Mouse (Mus musculus) frontal cortex, postnatal 36 days (tissue): Measurements from ENCODE around the gene Nr1d1.
A peak's percentile ranks its signal among the peaks of the same experiment; 100 is the strongest.

Experiments
- DNase-seq, 2 experiments: peaks; one replicate each; pipeline ENCODE4 v3.0.0; 2022; ENCODE audit warnings: low spot score in 2 of 2

Nr1d1 gene

DNA sequence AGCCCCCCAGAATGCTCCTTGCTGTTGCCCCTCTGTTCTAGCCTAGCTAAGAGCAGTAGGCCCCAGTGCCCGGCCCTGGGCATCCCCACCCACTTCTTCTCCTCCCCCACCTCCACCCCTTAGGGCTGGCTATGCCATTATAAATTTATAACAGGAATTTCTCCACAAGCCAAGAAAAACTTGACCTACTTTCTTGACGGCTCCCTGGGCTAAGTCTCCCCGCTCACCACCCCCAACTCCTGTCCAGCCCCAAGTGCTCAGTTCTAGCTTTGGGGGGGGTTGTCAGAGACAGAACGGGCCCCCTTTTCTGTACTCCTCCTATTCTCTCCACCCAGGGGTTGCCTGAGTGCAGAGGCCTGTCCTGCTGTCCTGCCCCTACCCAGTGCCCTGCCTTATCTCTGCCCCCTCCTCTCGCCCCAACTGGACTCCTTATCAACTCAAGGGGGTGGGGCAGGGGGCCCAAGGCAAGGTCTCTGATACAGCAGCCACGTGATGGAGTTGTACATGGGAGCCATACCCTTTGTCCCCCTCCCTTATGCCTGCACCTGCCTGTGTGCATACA is 23.8 kb downstream of the Nr1d1 start:
- no peak for DNase-seq

DNA sequence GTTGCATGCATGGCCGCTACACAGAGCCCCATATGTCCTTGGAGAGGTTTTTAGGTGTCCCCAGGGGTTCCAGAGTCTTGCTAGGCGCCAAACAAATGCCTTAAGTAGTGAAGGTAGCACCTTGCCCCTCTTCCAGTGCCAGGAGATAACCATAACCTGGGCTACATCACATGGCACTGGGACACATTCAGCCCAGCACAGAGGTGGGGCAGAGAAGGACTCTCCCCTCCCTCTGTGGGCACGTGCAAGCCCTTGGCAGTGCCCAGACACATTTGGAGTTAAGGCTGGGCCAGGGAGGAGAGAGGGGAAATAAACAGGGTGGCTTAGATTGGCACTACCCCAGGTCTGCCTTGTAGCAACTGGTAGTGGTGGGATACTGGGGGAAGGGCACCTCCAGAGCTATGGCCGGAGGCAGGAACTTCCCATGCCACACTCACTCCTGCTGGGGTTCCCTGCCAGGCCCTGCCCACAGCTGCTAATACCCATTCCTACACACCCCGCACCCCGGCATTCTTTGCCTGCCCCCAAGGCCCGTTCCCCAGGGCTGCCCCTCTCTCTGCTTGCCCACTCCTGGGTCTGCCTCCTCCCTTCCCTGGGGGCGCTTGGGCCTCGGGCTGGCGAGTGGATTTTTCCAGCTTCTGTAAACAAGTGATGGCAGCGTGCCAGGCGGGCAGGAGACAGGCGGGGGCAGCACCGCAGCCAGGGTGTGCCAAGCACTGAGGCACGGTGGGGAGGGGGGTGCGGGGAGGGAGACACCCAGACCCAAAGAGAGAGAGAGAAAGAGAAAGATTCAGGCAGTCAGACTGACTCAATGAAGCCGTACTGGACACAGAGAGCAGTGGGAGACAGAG is 24.6 kb downstream of the Nr1d1 start:
- peak; percentile 75 to 83 for DNase-seq

DNA sequence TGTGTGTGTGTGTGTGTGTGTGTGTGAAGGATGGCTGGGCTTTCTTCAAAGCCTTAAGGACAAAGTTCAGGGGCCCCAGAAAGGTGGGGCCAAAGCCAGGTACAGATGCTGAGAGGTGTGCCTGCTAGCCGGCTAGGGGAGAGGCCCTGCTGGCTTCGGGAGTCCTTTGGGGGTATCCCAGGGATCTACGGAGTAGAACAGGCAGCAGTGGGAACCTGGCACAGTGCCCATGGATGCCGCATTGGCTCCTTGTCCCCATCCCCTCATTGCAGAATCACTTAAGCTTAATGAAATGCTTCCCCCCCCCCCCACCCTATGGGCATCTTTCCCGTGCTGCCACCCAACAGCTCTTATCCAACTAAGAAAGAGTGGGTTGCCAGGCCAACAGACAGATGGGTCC is 25.4 kb downstream of the Nr1d1 start:
- DNase-seq = peak in 1 of 2 experiments; percentile 29

DNA sequence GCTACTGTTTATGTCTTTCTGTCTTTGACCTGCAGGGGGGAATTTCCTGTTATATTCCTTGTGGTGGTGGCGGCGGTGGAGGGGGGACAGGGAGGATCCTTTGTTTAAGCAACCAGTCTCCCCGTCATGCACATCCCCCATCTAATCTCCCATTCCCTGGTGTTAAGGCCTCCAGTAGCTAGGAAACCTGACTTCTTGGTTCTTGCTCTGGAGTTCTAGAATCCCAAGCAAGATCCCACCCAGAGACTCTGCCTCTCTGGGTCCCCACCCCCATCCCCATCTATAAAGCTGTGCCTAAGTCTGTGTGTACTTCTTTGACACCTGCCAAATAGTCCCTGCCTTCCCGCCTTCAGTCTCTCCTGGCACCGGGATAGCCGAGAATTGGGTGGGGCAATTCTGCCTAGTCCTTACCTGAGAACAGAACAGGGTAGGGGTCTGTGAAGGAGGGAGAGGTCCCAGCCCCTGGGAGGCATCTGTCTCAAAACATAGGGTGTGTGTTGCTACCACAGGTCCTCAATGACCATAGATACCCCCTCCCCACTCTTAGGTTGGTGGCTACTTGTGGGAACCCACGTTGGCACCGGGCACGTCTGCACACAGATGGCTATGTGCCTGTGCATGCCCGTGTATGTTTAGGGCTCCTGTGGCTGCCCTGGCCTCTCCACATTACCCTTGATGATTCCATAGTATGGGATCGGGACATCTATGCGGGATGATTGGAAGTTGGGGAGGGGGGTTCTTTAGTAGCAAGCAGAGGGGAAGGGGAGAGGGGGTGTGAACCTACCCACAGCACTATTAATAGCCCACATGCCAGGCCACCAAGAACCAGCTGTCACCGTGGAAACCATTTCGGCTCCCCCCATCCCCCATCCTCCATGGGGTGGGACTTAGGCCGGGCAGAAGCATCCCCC is 26.4 kb downstream of the Nr1d1 start:
- peak in 1 of 2 experiments; percentile 23 for DNase-seq

DNA sequence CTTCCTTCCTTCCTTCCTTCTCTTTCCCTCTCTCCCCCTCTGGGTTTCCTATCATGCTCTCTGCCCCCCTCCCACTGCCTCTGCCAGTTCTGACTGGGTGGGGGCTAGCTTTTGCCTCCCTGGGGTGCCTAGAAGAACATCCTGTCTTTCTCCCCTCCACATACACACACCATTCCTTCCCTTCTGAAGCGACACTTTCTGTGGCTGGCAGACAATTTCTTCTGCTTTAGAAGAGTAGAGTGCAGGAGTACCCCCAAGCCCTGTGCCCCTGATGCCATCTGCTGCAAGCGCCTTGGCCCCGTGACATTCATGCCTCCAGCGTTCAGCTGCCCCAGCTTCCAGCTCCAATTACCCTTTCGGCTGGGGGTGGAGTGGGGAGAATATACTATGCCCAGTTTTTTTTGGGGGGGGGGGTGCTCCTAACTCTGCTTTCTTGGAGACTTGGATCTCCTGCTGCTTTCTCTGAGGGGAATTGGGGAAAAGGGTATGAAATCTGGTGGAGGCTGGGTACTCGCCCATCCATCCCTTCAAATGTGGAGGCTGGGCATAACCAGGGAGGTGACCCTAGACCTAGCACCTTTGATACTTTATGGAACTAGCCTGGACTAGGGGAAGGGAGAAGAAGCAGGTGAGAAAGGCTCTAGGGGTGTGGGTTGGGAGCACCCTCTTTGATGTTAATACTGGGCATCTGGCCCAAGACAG is 27.2 kb downstream of the Nr1d1 start:
- DNase-seq = peak in 1 of 2 experiments; percentile 30

DNA sequence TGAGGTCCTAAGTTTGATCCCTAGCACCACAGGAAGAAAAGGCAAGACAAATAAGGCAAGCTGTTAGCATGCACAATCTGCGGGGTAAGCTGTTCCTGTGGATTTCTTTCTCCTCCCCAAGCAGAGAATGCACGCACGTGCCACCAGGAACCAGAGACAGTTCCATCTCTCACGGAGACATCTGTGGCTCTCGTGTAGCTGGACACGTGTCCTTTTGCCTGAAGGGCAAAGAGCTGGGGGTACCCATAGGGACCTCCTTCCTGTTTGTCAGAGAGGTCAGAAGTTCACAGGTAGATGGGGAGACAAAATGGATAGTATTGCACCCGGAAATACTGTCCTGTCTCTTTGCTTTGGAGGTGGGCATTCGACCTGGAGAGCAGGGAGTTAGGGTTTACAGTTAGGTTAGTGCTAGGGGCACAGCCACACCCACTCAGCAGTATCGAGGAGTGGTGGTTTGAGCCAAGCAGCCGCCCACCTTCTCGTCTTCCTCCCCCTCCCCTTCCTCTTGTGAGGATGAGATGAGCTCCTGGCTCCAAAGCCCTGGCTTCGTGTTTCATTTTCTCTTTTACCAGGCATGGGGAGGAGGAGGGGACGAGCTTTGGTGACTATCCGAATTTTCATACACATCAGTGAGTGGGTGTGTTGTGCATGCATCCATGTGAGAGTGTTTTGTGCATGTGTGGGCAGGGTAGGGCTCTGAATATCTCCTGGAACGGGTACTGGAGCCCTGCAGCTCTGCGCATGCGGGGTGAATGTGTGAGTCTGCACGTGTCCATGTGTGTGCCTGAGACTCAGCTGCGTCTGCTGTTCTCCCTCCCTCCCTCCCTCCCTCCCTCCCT is 28.1 kb downstream of the Nr1d1 start:
- peak; percentile 92 to 96 for DNase-seq

DNA sequence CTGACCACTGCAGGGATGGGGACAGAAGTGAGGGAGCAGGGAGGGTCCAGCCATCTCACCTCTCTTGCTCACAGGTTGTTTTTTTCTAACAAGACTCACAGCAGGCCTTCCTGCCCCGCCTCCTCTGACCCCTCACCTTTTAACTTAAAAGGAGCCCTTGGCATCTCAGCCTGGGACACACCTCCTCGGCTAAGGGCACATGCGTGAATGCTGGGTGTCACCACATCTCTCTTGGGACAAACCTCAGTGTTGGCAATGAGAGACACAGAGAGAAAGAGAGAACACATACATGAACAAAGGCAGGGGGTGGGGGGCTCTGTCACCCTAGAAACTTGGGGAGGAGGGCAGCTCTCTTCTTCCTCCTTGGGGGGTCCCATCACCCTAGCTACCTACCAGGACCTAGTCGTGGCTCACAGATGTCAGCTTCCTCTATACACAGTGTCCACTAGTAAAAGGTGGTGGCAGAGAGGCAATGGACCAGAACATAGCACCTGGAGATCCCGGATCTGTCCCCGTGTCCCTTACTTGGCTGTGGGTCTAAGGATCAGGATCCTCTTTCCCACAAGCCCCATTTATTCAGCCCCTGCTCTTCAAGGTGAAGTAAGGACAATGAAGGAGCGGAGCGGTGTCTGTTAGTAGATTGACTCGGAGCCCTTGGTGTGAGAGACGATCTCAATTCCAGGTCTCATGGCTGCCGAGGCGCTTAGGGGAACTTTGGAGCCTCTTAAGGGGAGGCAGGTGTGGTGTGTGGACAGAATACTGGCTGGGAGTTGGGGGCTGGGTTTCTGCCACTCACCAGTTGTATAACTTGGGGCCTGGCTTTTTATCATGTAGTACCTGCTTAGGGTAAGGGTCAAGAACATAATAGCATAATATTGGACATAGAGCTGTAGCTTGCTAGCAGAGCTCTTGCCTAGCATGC is 28.9 kb downstream of the Nr1d1 start:
- no peak for DNase-seq

DNA sequence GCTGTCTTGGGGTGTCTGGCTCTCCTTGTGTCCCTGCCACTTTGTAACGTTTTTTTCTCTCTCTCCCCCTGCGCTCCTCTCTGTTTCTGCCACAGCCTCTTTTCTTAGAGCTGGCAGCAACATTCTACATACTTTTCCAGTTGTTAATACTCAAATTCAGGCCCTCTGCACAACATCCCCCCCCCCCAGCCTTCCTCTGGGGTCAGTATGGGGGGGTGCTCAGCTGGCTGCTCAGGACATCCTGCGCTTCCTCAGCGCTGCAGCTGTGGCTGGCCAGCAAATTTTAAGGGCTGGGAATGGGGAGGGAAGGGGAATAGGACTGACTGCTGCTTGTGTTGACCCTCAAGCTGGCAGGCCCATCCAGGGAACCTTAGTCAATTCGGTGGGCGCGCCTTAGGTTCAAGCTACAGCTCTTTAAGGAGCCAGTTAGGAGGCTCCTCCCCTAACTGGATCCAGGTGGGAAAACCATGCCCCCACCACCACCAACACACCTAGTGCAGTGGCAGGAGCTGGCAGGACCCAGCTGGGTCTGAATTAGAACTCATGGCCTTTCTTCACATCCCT is 30.6 kb downstream of the Nr1d1 start:
- no peak for DNase-seq

DNA sequence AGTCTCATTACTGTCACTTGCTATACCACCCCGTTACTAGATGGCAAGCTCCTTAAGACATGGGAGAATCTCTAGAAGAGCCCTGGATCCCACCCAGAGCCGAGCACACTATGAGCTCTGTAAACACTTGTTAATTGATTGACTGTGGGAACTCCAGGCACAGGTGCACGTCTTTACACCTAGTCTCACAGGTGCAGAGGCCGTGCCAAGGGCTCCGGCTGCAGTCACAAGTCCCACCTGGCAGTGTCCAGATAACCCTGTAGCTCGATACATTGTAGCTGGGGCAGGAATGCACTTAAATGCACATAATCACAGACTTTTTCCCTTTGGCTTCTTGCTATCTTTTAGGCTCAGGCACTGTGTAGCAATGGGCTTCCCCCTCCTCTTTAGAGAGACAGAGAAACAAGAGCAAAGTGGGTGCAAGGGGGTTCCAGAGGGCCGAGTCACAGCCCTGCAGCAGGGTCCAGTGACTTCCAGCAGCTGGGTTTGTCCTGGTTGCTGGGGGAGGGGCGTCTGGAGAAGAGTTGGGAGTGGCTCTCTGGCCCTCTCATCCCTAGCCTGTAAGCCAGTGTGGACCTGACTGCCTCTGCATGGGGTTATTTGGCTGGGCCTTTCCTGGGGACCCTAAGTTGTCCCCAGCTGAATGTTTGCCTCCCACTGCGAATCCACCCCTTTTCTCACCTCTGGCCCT is 31.3 kb downstream of the Nr1d1 start:
- DNase-seq = no peak

DNA sequence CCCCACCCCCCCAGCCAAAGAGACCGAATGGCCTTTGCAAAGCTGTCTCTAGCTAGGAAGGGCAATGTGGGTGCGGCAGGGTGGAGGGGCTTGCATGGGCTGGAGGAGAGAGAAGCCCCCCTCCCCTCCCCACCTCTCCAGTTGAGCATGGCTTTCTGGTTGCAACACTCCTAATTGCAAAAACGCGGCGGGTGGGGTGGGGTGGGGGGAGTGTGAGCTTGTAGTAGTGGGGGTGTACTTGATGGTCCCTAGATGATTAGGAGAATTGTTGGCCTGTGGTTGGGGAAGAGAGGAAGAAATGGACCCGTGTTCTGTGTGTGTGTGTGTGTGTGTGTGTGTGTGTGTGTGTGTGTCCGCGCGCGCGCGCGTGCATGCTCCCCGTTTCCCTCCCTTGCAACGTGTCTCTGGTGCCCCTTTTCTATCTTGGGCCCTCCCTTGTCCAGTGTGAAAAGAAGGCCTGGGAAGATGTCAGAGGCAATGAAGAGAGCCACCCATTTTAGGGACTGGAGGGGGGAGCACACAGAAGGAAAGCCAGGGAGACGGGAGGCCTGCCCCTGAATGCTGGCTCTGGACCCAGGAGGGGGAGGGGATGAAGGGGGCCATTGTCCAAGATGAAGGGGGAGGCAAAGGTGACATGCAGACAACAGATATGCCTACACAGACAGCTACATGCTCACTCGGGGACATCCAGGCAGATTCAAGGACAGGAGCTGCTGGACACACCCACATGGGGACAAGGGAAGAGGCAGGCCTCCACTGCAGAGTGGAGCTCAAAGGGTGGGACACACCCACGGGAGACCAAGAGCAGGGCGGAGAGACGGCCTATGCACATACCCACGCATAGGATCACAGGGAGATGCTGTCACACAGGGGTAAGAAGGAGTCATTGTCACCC is 32.5 kb downstream of the Nr1d1 start:
- DNase-seq = no peak

DNA sequence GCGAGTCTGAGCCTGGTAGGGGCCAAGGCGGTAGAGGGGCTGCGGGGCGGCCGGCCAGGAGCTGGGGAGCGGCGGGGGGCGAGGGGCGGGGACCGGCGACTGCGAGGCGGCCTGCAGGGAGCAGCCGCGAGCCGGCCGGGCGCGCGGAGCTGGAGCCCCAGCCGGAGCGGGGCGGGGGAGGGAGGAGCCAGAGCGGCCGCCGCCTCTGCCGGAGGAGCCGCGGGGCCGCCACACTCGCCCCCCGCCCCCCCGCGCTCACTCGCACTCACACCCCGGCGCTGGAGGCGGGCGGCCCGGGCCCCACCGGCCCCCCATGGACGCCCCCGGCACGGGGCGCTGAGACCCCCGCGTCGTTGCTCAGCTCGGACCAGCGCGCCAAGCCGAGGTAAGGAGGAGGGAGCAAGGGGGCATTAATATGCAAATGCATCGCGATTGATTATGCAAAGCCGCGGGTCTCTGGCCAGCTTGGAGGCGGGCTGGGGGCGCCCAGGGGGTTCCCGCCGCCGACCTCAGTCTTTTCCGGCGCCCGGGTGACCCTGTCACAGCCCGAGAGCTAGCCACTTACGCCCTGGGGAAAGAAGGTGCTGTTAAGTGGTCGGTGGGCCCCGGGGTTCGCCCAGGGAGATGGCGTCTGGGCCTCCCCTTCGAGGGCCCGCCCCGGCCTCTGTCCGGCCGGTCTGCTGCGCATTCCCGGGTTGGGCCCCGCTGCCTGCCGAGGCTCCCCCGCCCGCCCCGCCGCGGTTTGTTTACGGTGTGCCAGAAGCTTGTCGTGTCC is 33.3 kb downstream of the Nr1d1 start:
- DNase-seq = peak in 1 of 2 experiments; percentile 60

DNA sequence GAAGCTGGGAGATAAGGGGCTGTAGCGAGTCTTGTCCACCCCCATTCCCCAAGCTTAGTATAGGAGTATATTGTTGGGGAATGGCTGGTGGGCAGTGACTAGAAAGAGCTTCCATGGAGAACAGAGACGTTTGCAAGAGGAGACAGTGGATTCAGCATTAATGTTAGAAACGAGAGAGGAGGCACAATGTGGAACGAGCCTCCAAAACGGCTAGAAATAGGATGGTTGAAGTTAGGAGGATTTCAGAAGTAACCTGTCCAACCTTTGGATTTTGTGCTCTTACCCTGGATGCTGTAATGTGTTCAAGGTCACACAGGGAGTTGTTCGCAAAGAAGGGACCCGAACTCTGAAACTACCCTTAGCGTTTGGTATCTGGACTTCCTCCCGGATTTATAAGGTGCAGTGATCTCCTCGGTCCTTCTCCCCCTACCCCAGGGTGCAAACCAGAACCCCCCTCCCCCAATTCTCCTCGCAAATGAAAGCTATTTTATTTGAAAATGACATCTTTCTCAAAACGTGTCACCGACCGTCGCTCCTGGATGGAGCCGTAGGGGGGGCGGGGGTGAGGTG is 34.0 kb downstream of the Nr1d1 start:
- DNase-seq = peak in 1 of 2 experiments; percentile 44

DNA sequence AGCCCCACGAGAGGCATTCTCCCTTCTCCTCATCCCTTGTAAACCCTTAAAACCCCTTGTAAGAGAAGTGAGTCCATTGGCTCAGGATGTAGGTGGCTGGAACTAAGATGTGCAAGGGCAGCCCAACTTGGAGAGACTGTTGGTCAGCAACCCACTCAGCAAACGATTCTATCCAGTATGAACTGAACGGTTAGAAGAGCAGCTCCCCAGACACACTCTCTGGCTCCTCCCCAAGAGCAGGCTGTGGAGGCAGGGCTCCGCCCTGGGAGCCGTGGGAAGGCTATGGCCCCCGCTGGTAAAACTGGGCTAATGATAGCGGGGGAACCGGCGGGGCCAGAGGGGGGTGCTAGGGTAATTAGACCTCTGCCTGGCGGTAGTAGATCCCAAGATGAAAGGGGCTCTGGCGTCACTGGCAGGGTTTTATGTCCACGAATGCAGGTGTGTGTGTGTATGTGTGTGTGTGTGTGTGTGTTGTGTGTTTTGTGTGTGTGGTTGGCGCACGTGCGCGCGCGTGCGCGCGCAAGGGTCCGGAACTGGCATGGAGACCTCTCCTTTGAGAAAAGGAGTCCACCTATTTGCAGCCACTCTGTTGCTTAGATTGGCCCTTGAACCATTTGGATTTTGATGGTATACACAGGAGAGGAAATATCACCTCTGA is 34.6 kb downstream of the Nr1d1 start, which contains the start of gene Thra:
TSS of gene Thra (plus strand) at position 246 of the 658 bp plus-strand sequence.
- DNase-seq = peak; percentile 70 to 71

DNA sequence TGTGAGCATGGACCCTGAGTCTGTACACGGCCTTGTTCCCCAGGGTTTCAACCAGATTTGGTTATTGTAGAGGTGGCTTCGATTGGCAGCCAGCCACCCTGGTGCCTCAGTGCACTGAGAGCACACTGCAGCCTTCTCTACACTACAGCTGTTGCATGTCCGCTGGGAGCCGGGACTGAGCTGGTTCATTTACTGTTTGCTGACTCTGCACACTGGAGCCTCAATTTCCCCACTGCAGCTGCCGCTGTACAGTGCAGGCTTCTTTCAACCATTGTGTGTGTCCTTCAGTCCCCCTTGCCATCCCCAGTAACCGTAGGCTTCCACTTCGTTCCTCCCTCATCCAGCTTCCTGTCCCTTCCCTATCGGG is 35.1 kb downstream of the Nr1d1 start:
- DNase-seq = peak in 1 of 2 experiments; percentile 47

DNA sequence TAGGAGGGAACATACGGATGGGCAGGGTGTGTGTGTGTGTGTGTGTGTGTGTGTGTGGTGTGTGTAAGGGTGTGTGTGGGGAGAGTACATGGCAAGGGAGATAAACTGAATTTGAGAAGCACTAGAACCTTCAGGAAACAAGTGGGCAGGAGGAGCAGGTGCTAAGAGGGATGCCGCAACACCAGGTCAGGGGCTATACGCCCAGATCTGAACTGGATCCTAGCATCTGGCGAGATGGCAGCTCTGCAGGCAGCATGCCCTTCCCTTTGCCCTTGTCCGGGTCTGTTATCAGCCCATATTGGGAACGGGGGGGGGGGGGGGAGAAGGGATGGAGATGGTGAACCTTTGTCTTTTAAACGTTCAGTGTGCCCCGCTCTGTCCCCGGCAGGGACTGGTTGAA is 36.2 kb downstream of the Nr1d1 start:
- DNase-seq = no peak

DNA sequence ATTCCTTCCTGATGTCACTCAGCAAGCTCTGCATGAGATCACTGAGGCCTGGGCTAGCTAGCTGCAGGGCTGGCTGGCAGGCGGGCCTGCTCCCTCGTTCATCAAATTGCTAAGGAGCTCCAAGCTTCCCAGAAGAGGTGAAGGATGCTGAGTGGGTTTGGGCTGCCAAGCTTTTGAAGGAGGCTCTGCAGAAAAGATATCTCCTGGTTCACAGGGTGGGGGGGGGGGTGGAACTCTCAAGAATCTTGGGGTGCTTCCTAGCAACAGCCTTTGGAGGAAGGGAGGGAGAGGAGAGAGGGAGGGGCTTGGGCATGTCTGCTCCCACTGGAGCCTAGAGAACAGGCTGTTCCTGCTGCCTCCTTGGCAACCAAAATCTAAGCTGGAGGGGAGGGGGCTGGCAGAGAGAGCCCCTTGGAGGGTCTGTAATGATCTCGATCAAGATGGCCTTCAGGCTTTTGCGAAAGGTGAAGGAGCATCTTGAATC is 36.7 kb downstream of the Nr1d1 start:
- peak; percentile 54 to 67 for DNase-seq
